Mouse (Mus musculus): Measurements from ENCODE around the gene Phxr2. TPM values are rescaled to one million over a fixed set of nuclear protein-coding genes. Genes with fewer than 3 reads are reported as not detected.

Gene Phxr2
- polyA plus RNA-seq, 1 experiment from 2014 or later = not detected

- Histone ChIP-seq H3K4me1 (ENCODE audit: insufficient read depth, low read length) (peaks cover 41% of the 10 kb centered on the region), H3K4me3 (ENCODE audit: low read length) (no peak overlapping the region), H3K4me2 (replicated peaks; ENCODE audit: low read depth, low read length) (no peak overlapping the region), H3K9ac (replicated peaks; ENCODE audit: low read length) (no peak overlapping the region), H3K36me3 (ENCODE audit: insufficient read depth, low read length) (no peaks in the 10 kb centered on the region), H3K27ac (ENCODE audit: low read length) (peak overlapping the region; percentile 21; the same call in 1 of the 2 replicates), H3K9me3 (ENCODE audit: low read length) (no peaks in the 10 kb centered on the region), H3K27me3 (ENCODE audit: insufficient read depth, low read length) (no peaks in the 10 kb centered on the region)
- peak; percentile 28; the same call in 1 of the 2 replicates for ATAC-seq (ENCODE audit: low FRiP score, low TSS enrichment)
- WGBS = 42% methylated on average over 6 of the region's 6 CpGs
These were observed 7.4 kb downstream of the Phxr2 start for GRCm38 (mm10) chr10:99118697-99119096.

DNA sequence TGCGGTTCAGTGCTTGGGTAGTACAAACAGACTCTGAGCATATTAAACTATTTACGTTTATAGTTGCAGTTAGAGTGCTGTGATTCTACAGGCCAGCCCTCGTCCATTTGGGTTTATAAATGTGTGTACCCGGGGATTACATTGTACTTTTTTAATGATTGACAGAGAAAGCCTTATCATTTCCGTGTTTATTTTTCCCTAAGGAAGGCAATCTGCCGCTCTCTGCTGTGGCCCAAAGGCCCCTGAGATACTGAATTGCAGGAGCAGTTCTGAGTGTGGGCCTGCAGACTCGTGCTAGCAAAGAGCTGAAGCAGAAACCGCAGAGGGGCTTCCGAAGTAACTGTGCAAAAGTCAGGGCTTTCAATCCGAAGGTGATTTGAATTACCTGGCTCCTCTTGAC lies 8.2 kb downstream of the Phxr2 start:
- Histone ChIP-seq H3K9me3 (ENCODE audit: low read length) (no peaks in the 10 kb centered on the region), H3K4me3 (ENCODE audit: low read length) (no peak overlapping the region), H3K4me1 (ENCODE audit: insufficient read depth, low read length) (peaks cover 46% of the 10 kb centered on the region), H3K36me3 (ENCODE audit: insufficient read depth, low read length) (no peaks in the 10 kb centered on the region), H3K27ac (ENCODE audit: low read length) (peak overlapping the region; percentile 29; the same call in 1 of the 2 replicates), H3K4me2 (replicated peaks; ENCODE audit: low read depth, low read length) (0 out of 2 replicates have a peak overlapping the region, but pooled peaks have one; percentile 22), H3K9ac (replicated peaks; ENCODE audit: low read length) (no peak overlapping the region), H3K27me3 (ENCODE audit: insufficient read depth, low read length) (no peaks in the 10 kb centered on the region)
- ATAC-seq (ENCODE audit: low FRiP score, low TSS enrichment) = no peak
- 50% methylated on average over 10 of the region's 10 CpGs for WGBS

DNA sequence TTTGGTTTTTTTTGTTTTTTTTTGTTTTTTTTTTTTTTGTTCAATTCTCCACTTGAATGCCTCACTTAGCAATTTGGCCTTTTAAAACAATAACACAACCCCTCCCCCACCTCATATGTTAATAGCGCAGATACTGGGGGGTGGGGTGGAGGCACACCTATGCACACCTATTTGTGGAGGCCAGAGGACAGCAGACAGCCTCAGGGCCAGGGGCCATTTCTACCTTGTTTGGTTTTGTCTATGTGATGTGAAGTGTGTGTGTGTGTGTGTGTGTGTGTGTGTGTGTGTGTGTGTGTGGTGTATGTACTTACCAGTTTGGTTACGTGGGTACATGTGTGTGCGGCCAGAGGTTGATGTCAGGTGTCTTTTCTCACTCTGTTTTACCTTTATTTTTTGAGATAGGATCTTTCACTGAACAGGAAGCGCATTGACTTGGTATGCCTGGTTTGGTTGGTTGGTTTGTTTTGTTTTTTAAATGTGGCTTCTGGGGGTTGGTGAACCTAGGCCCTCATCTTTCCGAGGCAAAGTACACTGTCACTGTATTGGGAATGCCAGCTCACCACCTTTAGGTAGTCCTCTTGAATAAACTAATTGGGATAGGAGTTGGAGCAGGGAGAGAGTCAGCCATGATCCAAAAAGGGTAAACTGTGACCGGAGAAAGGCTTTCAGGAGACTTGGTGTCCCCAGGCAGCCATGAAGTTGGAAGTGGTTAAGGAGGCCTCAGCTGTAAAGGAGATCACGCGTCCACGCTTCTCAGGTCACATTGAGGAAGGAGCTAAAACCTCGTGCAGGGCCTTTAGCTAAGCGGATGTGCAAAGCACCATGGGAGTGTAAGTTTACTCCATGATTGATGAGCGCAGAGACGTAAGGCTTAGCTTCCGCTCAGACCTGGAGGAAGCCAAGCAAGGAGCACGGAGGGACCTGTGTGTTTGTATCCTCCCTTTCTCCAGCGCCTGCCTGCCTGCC lies 9.2 kb downstream of the Phxr2 start:
- Histone ChIP-seq H3K4me1 (ENCODE audit: insufficient read depth, low read length) (peaks cover 46% of the 10 kb centered on the region), H3K36me3 (ENCODE audit: insufficient read depth, low read length) (no peaks in the 10 kb centered on the region), H3K4me2 (replicated peaks; ENCODE audit: low read depth, low read length) (no peak overlapping the region), H3K9me3 (ENCODE audit: low read length) (no peaks in the 10 kb centered on the region), H3K4me3 (ENCODE audit: low read length) (no peak overlapping the region), H3K27me3 (ENCODE audit: insufficient read depth, low read length) (no peaks in the 10 kb centered on the region), H3K9ac (replicated peaks; ENCODE audit: low read length) (no peak overlapping the region), H3K27ac (ENCODE audit: low read length) (no peak overlapping the region)
- WGBS = 57% methylated on average over 16 of the region's 16 CpGs
- ATAC-seq (ENCODE audit: low FRiP score, low TSS enrichment) = peak; percentile 30; the same call in 1 of the 2 replicates

DNA sequence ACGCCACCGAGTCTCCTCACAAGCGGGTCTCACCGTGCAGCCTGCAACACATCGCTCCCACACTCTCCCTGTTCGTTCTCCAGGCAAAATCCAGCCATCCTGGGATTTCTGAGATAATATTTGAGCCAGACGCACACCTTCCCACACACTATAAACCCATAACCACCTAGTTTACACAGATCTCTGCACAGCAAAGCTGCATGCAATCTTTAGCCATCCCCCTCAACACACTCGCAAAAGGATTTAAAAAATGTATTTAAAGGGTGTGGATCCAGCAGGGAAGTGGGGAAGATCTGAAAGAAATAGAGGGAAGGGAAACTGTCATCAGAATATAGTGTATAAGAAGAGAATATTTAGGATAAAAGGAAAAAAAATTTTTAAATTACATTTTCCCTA lies 9.9 kb downstream of the Phxr2 start:
- no peak for ATAC-seq (ENCODE audit: low FRiP score, low TSS enrichment)
- Histone ChIP-seq H3K4me2 (replicated peaks; ENCODE audit: low read depth, low read length) (peak overlapping the region; percentile 37), H3K27ac (ENCODE audit: low read length) (peak overlapping the region; percentile 40), H3K9me3 (ENCODE audit: low read length) (no peaks in the 10 kb centered on the region), H3K9ac (replicated peaks; ENCODE audit: low read length) (peak overlapping the region; percentile 38; the same call in 1 of the 2 replicates), H3K36me3 (ENCODE audit: insufficient read depth, low read length) (no peaks in the 10 kb centered on the region; the same call in 1 of the 2 replicates), H3K27me3 (ENCODE audit: insufficient read depth, low read length) (no peaks in the 10 kb centered on the region), H3K4me3 (ENCODE audit: low read length) (no peak overlapping the region), H3K4me1 (ENCODE audit: insufficient read depth, low read length) (peaks cover 46% of the 10 kb centered on the region)
- WGBS = 32% methylated on average over 8 of the region's 8 CpGs

GRCm38 (mm10) chr10:99115471-99116236 lies 10.5 kb downstream of the Phxr2 start:
- H3K36me3 ChIP-seq (ENCODE audit: insufficient read depth, low read length) = peaks cover 4% of the 10 kb centered on the region; the same call in 1 of the 2 replicates
- peak overlapping the region; percentile 37 for H3K4me2 ChIP-seq (replicated peaks; ENCODE audit: low read depth, low read length)
- H3K4me3 ChIP-seq (ENCODE audit: low read length) = no peak overlapping the region
- H3K27me3 ChIP-seq (ENCODE audit: insufficient read depth, low read length) = no peaks in the 10 kb centered on the region
- H3K9me3 ChIP-seq (ENCODE audit: low read length) = no peaks in the 10 kb centered on the region
- peak overlapping the region; percentile 40 for H3K27ac ChIP-seq (ENCODE audit: low read length)
- 15% methylated on average over 18 of the region's 18 CpGs for WGBS
- peak overlapping the region; percentile 38 for H3K9ac ChIP-seq (replicated peaks; ENCODE audit: low read length)
- peak; percentile 41; the same call in 1 of the 2 replicates for ATAC-seq (ENCODE audit: low FRiP score, low TSS enrichment)
- H3K4me1 ChIP-seq (ENCODE audit: insufficient read depth, low read length) = peaks cover 46% of the 10 kb centered on the region

DNA sequence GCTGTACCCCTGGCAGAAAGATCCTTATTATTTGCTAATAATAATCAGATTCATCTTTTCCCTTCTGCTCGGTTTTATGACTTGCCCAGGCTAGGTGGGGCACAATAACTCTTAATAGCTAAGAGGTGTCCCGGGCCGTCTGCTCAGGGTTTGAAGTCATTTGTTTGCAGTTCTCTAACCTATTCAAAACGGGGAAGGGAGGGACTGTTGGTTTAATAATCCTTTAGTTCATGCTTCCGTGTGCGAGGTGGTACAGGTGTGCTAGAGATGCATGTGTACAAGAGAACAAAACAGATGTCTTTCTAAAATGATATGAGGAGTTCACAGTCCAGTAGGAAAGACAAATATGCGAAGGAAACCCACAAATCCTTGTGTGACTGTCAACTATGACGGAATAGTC lies 11.8 kb downstream of the Phxr2 start:
- 68% methylated on average over 8 of the region's 8 CpGs for WGBS
- H3K9ac ChIP-seq (replicated peaks; ENCODE audit: low read length) = no peak overlapping the region
- no peak overlapping the region for H3K4me3 ChIP-seq (ENCODE audit: low read length)
- peaks cover 5% of the 10 kb centered on the region; the same call in 1 of the 2 replicates for H3K9me3 ChIP-seq (ENCODE audit: low read length)
- H3K36me3 ChIP-seq (ENCODE audit: insufficient read depth, low read length) = peaks cover 15% of the 10 kb centered on the region
- ATAC-seq (ENCODE audit: low FRiP score, low TSS enrichment) = no peak
- no peaks in the 10 kb centered on the region for H3K27me3 ChIP-seq (ENCODE audit: insufficient read depth, low read length)
- peaks cover 46% of the 10 kb centered on the region for H3K4me1 ChIP-seq (ENCODE audit: insufficient read depth, low read length)
- no peak overlapping the region for H3K27ac ChIP-seq (ENCODE audit: low read length)
- no peak overlapping the region for H3K4me2 ChIP-seq (replicated peaks; ENCODE audit: low read depth, low read length)

DNA sequence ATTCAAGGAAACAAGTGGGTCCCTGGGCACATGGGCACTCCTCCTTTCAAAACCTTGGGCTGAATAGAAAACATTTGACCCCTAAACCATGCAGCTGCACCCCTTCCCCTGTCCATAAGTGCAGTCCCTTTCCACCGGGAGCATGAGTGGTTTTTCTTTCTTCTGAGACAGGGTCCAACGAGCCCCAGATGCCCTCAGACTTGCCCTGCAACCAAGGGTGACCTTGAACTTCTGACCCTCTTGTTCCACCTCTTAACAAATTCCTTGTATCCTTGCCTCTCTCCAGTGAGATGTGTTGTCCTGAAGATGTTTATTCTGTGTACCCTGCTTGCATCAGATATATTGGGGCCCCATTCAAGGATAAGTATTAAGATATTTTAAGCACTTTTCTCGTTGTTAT lies 12.6 kb downstream of the Phxr2 start:
- Histone ChIP-seq H3K4me2 (replicated peaks; ENCODE audit: low read depth, low read length) (no peak overlapping the region), H3K4me1 (ENCODE audit: insufficient read depth, low read length) (peaks cover 46% of the 10 kb centered on the region), H3K9me3 (ENCODE audit: low read length) (peaks cover 10% of the 10 kb centered on the region; the same call in 1 of the 2 replicates), H3K36me3 (ENCODE audit: insufficient read depth, low read length) (peaks cover 20% of the 10 kb centered on the region), H3K27me3 (ENCODE audit: insufficient read depth, low read length) (no peaks in the 10 kb centered on the region), H3K4me3 (ENCODE audit: low read length) (no peak overlapping the region), H3K9ac (replicated peaks; ENCODE audit: low read length) (no peak overlapping the region), H3K27ac (ENCODE audit: low read length) (no peak overlapping the region)
- WGBS = 39% methylated on average over 3 of the region's 3 CpGs
- no peak for ATAC-seq (ENCODE audit: low FRiP score, low TSS enrichment)

- peak overlapping the region; percentile 98 for H3K4me2 ChIP-seq (replicated peaks; ENCODE audit: low read depth, low read length)
- H3K4me1 ChIP-seq (ENCODE audit: insufficient read depth, low read length) = peaks cover 18% of the 10 kb centered on the region
- peak overlapping the region; percentile 92 for H3K9ac ChIP-seq (replicated peaks; ENCODE audit: low read length)
- peak overlapping the region; percentile 89 for H3K4me3 ChIP-seq (ENCODE audit: low read length)
- H3K27ac ChIP-seq (ENCODE audit: low read length) = peak overlapping the region; percentile 69; the same call in 1 of the 2 replicates
- 34% methylated on average over 12 of the region's 12 CpGs for WGBS
- H3K36me3 ChIP-seq (ENCODE audit: insufficient read depth, low read length) = peaks cover 20% of the 10 kb centered on the region
- ATAC-seq (ENCODE audit: low FRiP score, low TSS enrichment) = 0 out of 2 replicates have a peak, but pooled peaks have one; percentile 7
- H3K27me3 ChIP-seq (ENCODE audit: insufficient read depth, low read length) = no peaks in the 10 kb centered on the region
- H3K9me3 ChIP-seq (ENCODE audit: low read length) = peaks cover 10% of the 10 kb centered on the region; the same call in 1 of the 2 replicates
These were observed 17.6 kb downstream of the Phxr2 start for GRCm38 (mm10) chr10:99108431-99108982.

DNA sequence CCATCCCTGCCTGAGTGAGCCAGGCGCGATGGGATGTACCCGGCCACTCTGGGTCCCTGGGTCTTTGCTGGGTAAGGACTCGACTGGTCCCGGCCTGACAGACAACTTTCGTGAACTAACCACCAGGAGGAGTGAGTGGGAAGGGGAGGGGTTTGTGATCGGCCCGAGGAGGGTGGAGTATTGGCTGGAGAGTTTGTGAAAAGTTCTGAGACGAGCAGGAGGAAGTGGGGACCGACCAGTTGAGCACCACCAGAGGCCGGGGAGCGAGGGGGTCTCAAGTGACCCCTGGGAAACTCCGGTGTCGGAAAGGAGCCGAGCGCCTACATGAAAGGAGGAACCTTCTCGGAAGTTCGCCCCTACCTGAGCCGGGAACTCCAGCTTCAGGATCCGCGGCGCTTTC lies 18.2 kb downstream of the Phxr2 start, which contains the start of gene Galnt4:
Galnt4 (plus strand) TSS at position 196 of the 400 bp plus-strand sequence.
- ATAC-seq (ENCODE audit: low FRiP score, low TSS enrichment) = peak; percentile 89
- H3K4me2 ChIP-seq (replicated peaks; ENCODE audit: low read depth, low read length) = peak within 1 kb of the TSS; percentile 98
- peak within 1 kb of the TSS; percentile 91 for H3K27ac ChIP-seq (ENCODE audit: low read length)
- H3K36me3 ChIP-seq (ENCODE audit: insufficient read depth, low read length) = peaks cover 20% of the 10 kb centered on the region
- peaks cover 10% of the 10 kb centered on the region; the same call in 1 of the 2 replicates for H3K9me3 ChIP-seq (ENCODE audit: low read length)
- H3K9ac ChIP-seq (replicated peaks; ENCODE audit: low read length) = peak within 1 kb of the TSS; percentile 92
- no peaks in the 10 kb centered on the region for H3K27me3 ChIP-seq (ENCODE audit: insufficient read depth, low read length)
- WGBS = 0% methylated on average over 20 of the region's 22 CpGs
- peak within 1 kb of the TSS; percentile 89 for H3K4me3 ChIP-seq (ENCODE audit: low read length)
- peaks cover 15% of the 10 kb centered on the region for H3K4me1 ChIP-seq (ENCODE audit: insufficient read depth, low read length)
